ENCODE assay signal across 9 mouse cellular contexts in the genomic region with DNA sequence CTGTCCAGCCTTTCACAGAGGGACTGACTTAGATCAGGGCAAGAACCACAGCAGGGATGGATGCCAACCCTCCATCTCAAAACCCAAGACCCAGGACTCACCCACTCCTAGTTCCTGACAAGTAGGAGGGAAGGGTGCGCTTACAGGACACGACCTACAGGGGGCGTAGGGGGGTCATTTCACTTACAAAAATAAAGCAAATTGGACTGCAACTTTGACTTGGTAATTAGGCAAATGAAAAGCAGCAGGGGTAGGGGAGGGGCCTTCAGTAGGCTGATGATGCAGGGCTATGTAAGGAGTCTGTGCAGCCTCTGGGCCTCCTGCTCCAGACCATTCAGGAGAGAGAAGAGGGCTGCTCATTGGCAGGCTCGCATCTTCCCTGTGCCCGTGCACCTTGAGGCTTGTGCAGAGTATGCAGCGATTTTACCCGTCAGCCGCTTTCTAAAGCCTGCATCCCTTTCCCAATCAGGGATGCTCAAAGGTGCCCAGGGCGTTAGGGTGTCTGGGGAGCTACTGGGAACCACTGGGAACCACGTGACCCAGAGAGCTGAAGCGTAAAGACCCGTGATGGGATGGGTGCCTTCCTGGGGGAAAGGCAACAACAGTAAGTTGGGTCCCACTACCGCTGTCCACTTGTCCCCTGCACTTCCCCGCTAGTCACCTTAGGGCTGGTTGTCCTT. TPM values are rescaled to one million over a fixed set of nuclear protein-coding genes. Genes with fewer than 3 reads are reported as not detected.
DNase-seq lines count a peak whose midpoint lies in the region; ATAC-seq and TF ChIP-seq lines count a peak whose summit lies in the region.
"Had no signal": no experiment of that assay in that cellular context is flagged by ENCODE, and none has a peak within 500 bp of the region (broad histone marks: within the 10 kb centered on the region; RNA-seq: fewer than 3 reads in every experiment).

No protein-coding gene starts in this region.

- intact Hi-C loops in left cerebral cortex, postnatal 36 days (cut with DNase I), result no loop called here
- intact Hi-C loops in left cerebral cortex, postnatal 4 days (cut with DNase I), result loop anchor here (10.0 kb wide), 1 partner anchor 90 kb away; no protein-coding TSS in a partner anchor

- H3K4me3 ChIP-seq in G1E (ENCODE audit: low read depth, low read length), result no peak overlapping the region
- no peak overlapping the region for H3K4me3 ChIP-seq in midbrain, embryonic 11.5 days (ENCODE audit: low read depth, low read length)
- H3K4me3 ChIP-seq: limb, embryonic 12.5 days had no signal

- peak; percentile 25 to 37 for DNase-seq in left cerebral cortex, postnatal 36 days (ENCODE audit: low spot score in 2 of 2)
- no peak for DNase-seq in left cerebral cortex, postnatal 4 days
- no peak for DNase-seq in G1E (ENCODE audit: low spot score)
- peak; percentile 51 to 63 for DNase-seq in cerebellum, postnatal 10 days
- peak; percentile 89 for DNase-seq in midbrain, embryonic 11.5 days (ENCODE audit: low spot score, missing footprints)
- DNase-seq in right cerebral cortex, postnatal 14 days, result no peak
- DNase-seq in gastrocnemius, adult 18-20 months (ENCODE audit: low spot score), result no peak

- H3K9ac ChIP-seq in midbrain, embryonic 11.5 days (ENCODE audit: low read length), result no peak overlapping the region
- H3K9ac ChIP-seq: limb, embryonic 12.5 days had no signal

- WGBS in midbrain, embryonic 11.5 days, result 58% methylated on average over 14 of the region's 14 CpGs

- H3K4me2 ChIP-seq in midbrain, embryonic 11.5 days, result no peak overlapping the region
- H3K4me2 ChIP-seq: limb, embryonic 12.5 days had no signal

- TF ChIP-seq CTCF in G1E (IDR thresholded peaks at IDR 0.05; ENCODE audit: low read depth, low read length), result peak; percentile 44

- no peaks in the 10 kb centered on the region for H3K9me3 ChIP-seq in G1E (replicated peaks)
- H3K9me3 ChIP-seq in midbrain, embryonic 11.5 days (ENCODE audit: control insufficient read depth, low read length), result no peaks in the 10 kb centered on the region
- H3K9me3 ChIP-seq: limb, embryonic 12.5 days had no signal

- peaks cover 24% of the 10 kb centered on the region for H3K36me3 ChIP-seq in G1E (replicated peaks)
- peaks cover 6% of the 10 kb centered on the region; the same call in 1 of the 2 replicates for H3K36me3 ChIP-seq in midbrain, embryonic 11.5 days (ENCODE audit: control insufficient read depth, insufficient read depth, low read length)

- ATAC-seq in G1E (ENCODE audit: extremely low read depth, insufficient number of reproducible peaks, low FRiP score, poor library complexity, severe bottlenecking), result no peak
- no peak for ATAC-seq in midbrain, embryonic 11.5 days (ENCODE audit: low FRiP score)

- peaks cover 7% of the 10 kb centered on the region; the same call in 1 of the 2 replicates for H3K4me1 ChIP-seq in G1E (ENCODE audit: insufficient read depth, low read depth, low read length)
- H3K4me1 ChIP-seq in midbrain, embryonic 11.5 days (ENCODE audit: control insufficient read depth, insufficient read depth, low read length), result peaks cover 8% of the 10 kb centered on the region

- H3K27me3 ChIP-seq in G1E (ENCODE audit: insufficient read depth, low read length), result peaks cover 15% of the 10 kb centered on the region
- H3K27me3 ChIP-seq in midbrain, embryonic 11.5 days (ENCODE audit: control insufficient read depth, insufficient read depth, low read length), result no peaks in the 10 kb centered on the region
- H3K27me3 ChIP-seq: limb, embryonic 12.5 days had no signal

- H3K27ac ChIP-seq in midbrain, embryonic 11.5 days (ENCODE audit: low read depth, low read length), result no peak overlapping the region
- H3K27ac ChIP-seq: limb, embryonic 12.5 days had no signal

RNA-seq across cellular contexts. Expression of a gene that starts 8.8 kb away (rescaled TPM):
- total RNA-seq in left cerebral cortex, postnatal 36 days (2021), result 10 to 100 TPM; 17.3 to 19.1 TPM
- total RNA-seq in left cerebral cortex, postnatal 4 days (2021), result 10 to 100 TPM in 1 of 2 experiments, 1 to 10 TPM in 1; 6.6 to 14.9 TPM
- not detected in 2 replicates for total RNA-seq in G1E (2014; fragmentation: Nextera tagmentation)
- not detected in 2 replicates for total RNA-seq in G1E (2017)
- polyA plus RNA-seq in G1E (2012), result not detected in 2 replicates
- 0.86 TPM in 1 of 2 replicates, not detected in the other for polyA plus RNA-seq in midbrain, embryonic 11.5 days (2014; fragmentation: Nextera tagmentation; extraction: Ambion mirVana)
- total RNA-seq in gastrocnemius, adult 18-20 months (2021), result under 1 TPM in 1 of 2 experiments, not detected in 1; 0.55 TPM
- polyA plus RNA-seq: embryonic facial prominence, embryonic 14.5 days; limb, embryonic 12.5 days had no signal

RNA-seq across cellular contexts. Expression of a gene that starts 9.2 kb away (rescaled TPM):
- 100 to 1,000 TPM; 412 to 417 TPM for total RNA-seq in left cerebral cortex, postnatal 36 days (2021)
- total RNA-seq in left cerebral cortex, postnatal 4 days (2021), result 100 to 1,000 TPM; 105 to 125 TPM
- 0.73 and 5.9 TPM in 2 replicates for total RNA-seq in G1E (2014; fragmentation: Nextera tagmentation)
- total RNA-seq in G1E (2017), result 1.4 and 1.6 TPM in 2 replicates
- polyA plus RNA-seq in G1E (2012), result 6.1 and 8.7 TPM in 2 replicates
- 17.1 and 18.8 TPM in 2 replicates for polyA plus RNA-seq in midbrain, embryonic 11.5 days (2014; fragmentation: Nextera tagmentation; extraction: Ambion mirVana)
- 1 to 10 TPM; 7.0 to 7.8 TPM for total RNA-seq in gastrocnemius, adult 18-20 months (2021)

RNA-seq across cellular contexts. Expression of a gene that starts 20.7 kb away (rescaled TPM):
- 100 to 1,000 TPM; 800 to 830 TPM for total RNA-seq in left cerebral cortex, postnatal 36 days (2021)
- total RNA-seq in left cerebral cortex, postnatal 4 days (2021), result 100 to 1,000 TPM; 240 to 277 TPM
- total RNA-seq in G1E (2014; fragmentation: Nextera tagmentation) (not detected in 2 replicates), G1E (2017) (under 0.01 and 0.05 TPM in 2 replicates)
- polyA plus RNA-seq in G1E (2012), result 0.01 and 0.03 TPM in 2 replicates
- 1.3 and 2.1 TPM in 2 replicates for polyA plus RNA-seq in midbrain, embryonic 11.5 days (2014; fragmentation: Nextera tagmentation; extraction: Ambion mirVana)
- total RNA-seq in gastrocnemius, adult 18-20 months (2021), result under 1 TPM; 0.50 to 0.76 TPM

RNA-seq across cellular contexts. Expression of a gene that starts 47.6 kb away (rescaled TPM):
- total RNA-seq in left cerebral cortex, postnatal 36 days (2021), result 10 to 100 TPM; 50.7 to 51.3 TPM
- 10 to 100 TPM; 30.4 to 34.4 TPM for total RNA-seq in left cerebral cortex, postnatal 4 days (2021)
- total RNA-seq in G1E (2014; fragmentation: Nextera tagmentation) (15.2 and 19.5 TPM in 2 replicates), G1E (2017) (13.1 and 13.9 TPM in 2 replicates)
- polyA plus RNA-seq in G1E (2012), result 25.7 and 29.7 TPM in 2 replicates
- 62.9 and 72.1 TPM in 2 replicates for polyA plus RNA-seq in midbrain, embryonic 11.5 days (2014; fragmentation: Nextera tagmentation; extraction: Ambion mirVana)
- 1 to 10 TPM; 5.7 to 6.5 TPM for total RNA-seq in gastrocnemius, adult 18-20 months (2021)

Comparison
In these comparisons a context has a peak if more than half of its experiments do, and no peak if none do; other contexts are left out.
1. DNase-seq: peak in left cerebral cortex, postnatal 36 days (2 of 2), cerebellum, postnatal 10 days (2 of 2) and midbrain, embryonic 11.5 days (single experiment); none in left cerebral cortex, postnatal 4 days (single experiment), G1E (single experiment), right cerebral cortex, postnatal 14 days (single experiment) and gastrocnemius, adult 18-20 months (single experiment).
2. RNA of a gene that starts 8.8 kb away (total RNA-seq): 17.3 to 19.1 TPM in left cerebral cortex, postnatal 36 days and 6.6 to 14.9 TPM in left cerebral cortex, postnatal 4 days; 0.55 TPM in gastrocnemius, adult 18-20 months and not detected in G1E; every median in the first group is over 4 times any median in the second.
3. RNA of a gene that starts 9.2 kb away (total RNA-seq): 412 to 417 TPM in left cerebral cortex, postnatal 36 days and 105 to 125 TPM in left cerebral cortex, postnatal 4 days; 7.0 to 7.8 TPM in gastrocnemius, adult 18-20 months and 0.73 to 5.9 TPM in G1E; every median in the first group is over 10 times any median in the second.
4. RNA of a gene that starts 20.7 kb away (total RNA-seq): 800 to 830 TPM in left cerebral cortex, postnatal 36 days and 240 to 277 TPM in left cerebral cortex, postnatal 4 days; 0.50 to 0.76 TPM in gastrocnemius, adult 18-20 months and under 0.01 to 0.05 TPM in G1E; every median in the first group is over 100 times any median in the second.